Mouse (Mus musculus): ENCODE results near the gene Mc1r. TPM values are rescaled to one million over a fixed set of nuclear protein-coding genes. Genes with fewer than 3 reads are reported as not detected.

Gene Mc1r
- polyA plus RNA-seq, 2 experiments: 0.05 to 0.06 TPM

- ATAC-seq (ENCODE audit: low FRiP score, low read depth) (no peak), DNase-seq (ENCODE audit: low spot score) (no peak)
- Histone ChIP-seq H3K36me3 (ENCODE audit: control insufficient read depth, insufficient read depth, low read length) (peaks cover 99% of the 10 kb centered on the region), H3K4me3 (replicated peaks; ENCODE audit: low read length) (no peak overlapping the region), H3K4me1 (ENCODE audit: control insufficient read depth, insufficient read depth, low read length) (no peaks in the 10 kb centered on the region), H3K27ac (replicated peaks; ENCODE audit: low read depth, low read length) (no peak overlapping the region), H3K4me2 (replicated peaks; ENCODE audit: low read depth, low read length, severe bottlenecking) (no peak overlapping the region), H3K27me3 (ENCODE audit: control insufficient read depth, insufficient read depth, low read length) (no peaks in the 10 kb centered on the region), H3K9me3 (ENCODE audit: control insufficient read depth, low read length) (no peaks in the 10 kb centered on the region), H3K9ac (ENCODE audit: low read depth, low read length, severe bottlenecking) (no peak overlapping the region)
- 94% methylated on average over 8 of the region's 8 CpGs for WGBS
- no peak for TF ChIP-seq POLR2A (IDR thresholded peaks at IDR 0.05; ENCODE audit: borderline replicate concordance, extremely low read depth, insufficient read depth, insufficient read length)
Measured at GRCm38 (mm10) chr8:123387801-123388200, 19.1 kb upstream of the Mc1r start.

- Histone ChIP-seq H3K9me3 (ENCODE audit: control insufficient read depth, low read length) (no peaks in the 10 kb centered on the region), H3K27me3 (ENCODE audit: control insufficient read depth, insufficient read depth, low read length) (no peaks in the 10 kb centered on the region), H3K27ac (replicated peaks; ENCODE audit: low read depth, low read length) (no peak overlapping the region), H3K4me1 (ENCODE audit: control insufficient read depth, insufficient read depth, low read length) (no peaks in the 10 kb centered on the region), H3K4me3 (replicated peaks; ENCODE audit: low read length) (no peak overlapping the region), H3K9ac (ENCODE audit: low read depth, low read length, severe bottlenecking) (no peak overlapping the region), H3K36me3 (ENCODE audit: control insufficient read depth, insufficient read depth, low read length) (peaks cover 99% of the 10 kb centered on the region), H3K4me2 (replicated peaks; ENCODE audit: low read depth, low read length, severe bottlenecking) (no peak overlapping the region)
- ATAC-seq (ENCODE audit: low FRiP score, low read depth): no peak
- no peak for TF ChIP-seq POLR2A (IDR thresholded peaks at IDR 0.05; ENCODE audit: borderline replicate concordance, extremely low read depth, insufficient read depth, insufficient read length)
- no peak for DNase-seq (ENCODE audit: low spot score)
- 94% methylated on average over 7 of the region's 7 CpGs for WGBS
Measured at GRCm38 (mm10) chr8:123389026-123389425, 17.9 kb upstream of the Mc1r start.

GRCm38 (mm10) chr8:123398308-123398707 is 8.6 kb upstream of the Mc1r start:
- DNase-seq (ENCODE audit: low spot score) (no peak), ATAC-seq (ENCODE audit: low FRiP score, low read depth) (no peak)
- no peak overlapping the region for H3K4me3 ChIP-seq (replicated peaks; ENCODE audit: low read length)
- H3K27me3 ChIP-seq (ENCODE audit: control insufficient read depth, insufficient read depth, low read length): no peaks in the 10 kb centered on the region
- H3K36me3 ChIP-seq (ENCODE audit: control insufficient read depth, insufficient read depth, low read length): peaks cover 96% of the 10 kb centered on the region
- no peak overlapping the region for H3K9ac ChIP-seq (ENCODE audit: low read depth, low read length, severe bottlenecking)
- TF ChIP-seq POLR2A (IDR thresholded peaks at IDR 0.05; ENCODE audit: borderline replicate concordance, extremely low read depth, insufficient read depth, insufficient read length): no peak
- no peak overlapping the region for H3K4me2 ChIP-seq (replicated peaks; ENCODE audit: low read depth, low read length, severe bottlenecking)
- H3K27ac ChIP-seq (replicated peaks; ENCODE audit: low read depth, low read length): no peak overlapping the region
- 96% methylated on average over 13 of the region's 13 CpGs for WGBS
- no peaks in the 10 kb centered on the region for H3K4me1 ChIP-seq (ENCODE audit: control insufficient read depth, insufficient read depth, low read length)
- H3K9me3 ChIP-seq (ENCODE audit: control insufficient read depth, low read length): no peaks in the 10 kb centered on the region

- H3K27ac ChIP-seq (replicated peaks; ENCODE audit: low read depth, low read length): no peak overlapping the region
- no peak overlapping the region for H3K4me2 ChIP-seq (replicated peaks; ENCODE audit: low read depth, low read length, severe bottlenecking)
- H3K4me3 ChIP-seq (replicated peaks; ENCODE audit: low read length): no peak overlapping the region
- TF ChIP-seq POLR2A (IDR thresholded peaks at IDR 0.05; ENCODE audit: borderline replicate concordance, extremely low read depth, insufficient read depth, insufficient read length): no peak
- 89% methylated on average over 9 of the region's 9 CpGs for whole genome bisulfite sequencing
- H3K9me3 ChIP-seq (ENCODE audit: control insufficient read depth, low read length): no peaks in the 10 kb centered on the region
- no peaks in the 10 kb centered on the region for H3K4me1 ChIP-seq (ENCODE audit: control insufficient read depth, insufficient read depth, low read length)
- DNase-seq (ENCODE audit: low spot score) (no peak), ATAC-seq (ENCODE audit: low FRiP score, low read depth) (no peak)
- no peak overlapping the region for H3K9ac ChIP-seq (ENCODE audit: low read depth, low read length, severe bottlenecking)
- H3K27me3 ChIP-seq (ENCODE audit: control insufficient read depth, insufficient read depth, low read length): no peaks in the 10 kb centered on the region
- H3K36me3 ChIP-seq (ENCODE audit: control insufficient read depth, insufficient read depth, low read length): peaks cover 64% of the 10 kb centered on the region
Measured at GRCm38 (mm10) chr8:123401936-123402335, 5.0 kb upstream of the Mc1r start.

- peaks cover 55% of the 10 kb centered on the region for H3K36me3 ChIP-seq (ENCODE audit: control insufficient read depth, insufficient read depth, low read length)
- H3K9ac ChIP-seq (ENCODE audit: low read depth, low read length, severe bottlenecking): no peak overlapping the region
- H3K27me3 ChIP-seq (ENCODE audit: control insufficient read depth, insufficient read depth, low read length): no peaks in the 10 kb centered on the region
- no peak for DNase-seq (ENCODE audit: low spot score)
- TF ChIP-seq POLR2A (IDR thresholded peaks at IDR 0.05; ENCODE audit: borderline replicate concordance, extremely low read depth, insufficient read depth, insufficient read length): no peak
- WGBS: 86% methylated on average over 9 of the region's 9 CpGs
- no peak for ATAC-seq (ENCODE audit: low FRiP score, low read depth)
- no peak overlapping the region for H3K4me3 ChIP-seq (replicated peaks; ENCODE audit: low read length)
- H3K27ac ChIP-seq (replicated peaks; ENCODE audit: low read depth, low read length): no peak overlapping the region
- H3K9me3 ChIP-seq (ENCODE audit: control insufficient read depth, low read length): no peaks in the 10 kb centered on the region
- H3K4me2 ChIP-seq (replicated peaks; ENCODE audit: low read depth, low read length, severe bottlenecking): no peak overlapping the region
- no peaks in the 10 kb centered on the region for H3K4me1 ChIP-seq (ENCODE audit: control insufficient read depth, insufficient read depth, low read length)
Measured at GRCm38 (mm10) chr8:123402730-123403326, 4.1 kb upstream of the Mc1r start.

All from limb, embryonic 14.5 days (tissue).